Mouse (Mus musculus) WW6 (cell line): ENCODE data around the gene Socs5.

Source experiments
- DNase-seq: peaks from one replicate; pipeline ENCODE4 v3.0.0-alpha.2; 2013; ENCODE audit warnings: low read depth, low spot score

Gene Socs5

GRCm38 (mm10) chr17:87167407-87167806 is 59.9 kb downstream of the Socs5 start:
- DNase-seq, result no peak

- DNase-seq, result no peak
Observed at GRCm38 (mm10) chr17:87169076-87169475, 61.6 kb downstream of the Socs5 start.

DNA sequence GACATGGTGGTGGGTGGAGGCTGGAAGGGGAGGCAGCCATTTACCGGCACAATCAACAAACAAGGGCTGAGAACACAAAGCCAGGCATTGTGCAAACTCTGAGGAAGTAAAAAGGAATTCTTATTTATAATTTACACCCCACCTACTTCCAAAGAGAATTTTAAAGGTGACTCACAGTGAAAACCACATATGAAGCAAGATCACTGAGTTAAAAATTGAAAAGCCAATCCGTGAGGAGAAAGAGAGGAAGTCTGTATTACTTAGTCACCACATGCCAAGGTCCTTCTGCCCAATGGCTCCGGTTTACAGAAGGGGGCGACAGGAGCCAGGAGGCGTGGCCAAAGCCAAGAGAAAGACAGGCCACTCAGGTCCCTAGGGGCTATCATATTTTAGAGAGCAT is 62.9 kb downstream of the Socs5 start:
- no peak for DNase-seq

DNA sequence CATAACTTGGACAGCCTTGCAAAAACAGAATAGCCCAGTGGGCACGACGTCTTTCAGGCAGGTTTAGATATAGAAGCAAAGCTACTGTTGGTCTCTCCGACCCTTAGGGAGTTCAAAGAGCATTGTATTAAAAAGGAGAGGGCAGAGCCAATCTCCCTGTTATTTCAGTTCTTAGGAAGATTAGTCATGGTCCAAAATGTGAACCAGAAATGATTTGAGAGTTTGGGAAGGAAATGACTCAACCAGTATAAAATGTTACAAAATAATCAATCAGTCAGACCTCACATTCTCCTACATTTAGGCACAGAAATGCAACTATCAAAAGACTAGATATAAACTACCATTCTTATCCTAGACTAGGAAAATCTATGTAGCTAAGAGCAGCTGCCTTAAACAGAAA is 64.6 kb downstream of the Socs5 start:
- DNase-seq, result no peak

- DNase-seq, result no peak
Observed at GRCm38 (mm10) chr17:87173966-87174365, 66.5 kb downstream of the Socs5 start.

GRCm38 (mm10) chr17:87174651-87175331 is 67.3 kb downstream of the Socs5 start:
- no peak for DNase-seq

GRCm38 (mm10) chr17:87176066-87177012 is 68.9 kb downstream of the Socs5 start:
- no peak for DNase-seq

GRCm38 (mm10) chr17:87178596-87179590 is 71.4 kb downstream of the Socs5 start:
- no peak for DNase-seq

DNA sequence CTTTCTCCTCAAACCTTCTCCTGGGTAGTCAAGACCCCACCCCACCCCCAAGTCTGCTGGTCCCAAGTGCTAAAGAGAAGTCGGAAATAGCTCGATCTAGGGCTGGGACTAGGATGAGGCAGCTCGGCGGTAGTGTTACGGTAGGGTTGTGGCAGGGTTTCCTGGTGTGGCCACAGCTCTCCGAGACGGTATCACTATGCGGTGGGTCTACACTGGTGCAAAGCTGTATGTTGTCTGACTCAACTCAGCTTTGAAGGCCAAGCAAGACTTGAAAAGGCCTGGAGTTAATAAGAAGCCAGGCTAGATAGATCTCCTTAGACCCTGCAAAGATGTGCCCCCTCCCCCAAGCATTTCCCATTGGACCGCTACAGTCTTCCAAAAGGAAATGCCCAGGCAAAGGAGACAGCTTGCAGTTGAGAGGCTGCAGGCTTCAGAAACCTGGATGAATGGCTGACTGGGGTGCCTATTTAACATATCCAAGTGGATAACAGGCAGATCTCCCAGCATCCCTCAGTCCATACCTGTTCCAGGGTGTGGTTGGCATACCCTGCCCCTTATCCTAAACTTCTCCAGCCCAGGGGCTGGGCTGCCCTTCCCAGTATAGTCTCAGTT is 72.6 kb downstream of the Socs5 start:
- DNase-seq, result no peak

DNA sequence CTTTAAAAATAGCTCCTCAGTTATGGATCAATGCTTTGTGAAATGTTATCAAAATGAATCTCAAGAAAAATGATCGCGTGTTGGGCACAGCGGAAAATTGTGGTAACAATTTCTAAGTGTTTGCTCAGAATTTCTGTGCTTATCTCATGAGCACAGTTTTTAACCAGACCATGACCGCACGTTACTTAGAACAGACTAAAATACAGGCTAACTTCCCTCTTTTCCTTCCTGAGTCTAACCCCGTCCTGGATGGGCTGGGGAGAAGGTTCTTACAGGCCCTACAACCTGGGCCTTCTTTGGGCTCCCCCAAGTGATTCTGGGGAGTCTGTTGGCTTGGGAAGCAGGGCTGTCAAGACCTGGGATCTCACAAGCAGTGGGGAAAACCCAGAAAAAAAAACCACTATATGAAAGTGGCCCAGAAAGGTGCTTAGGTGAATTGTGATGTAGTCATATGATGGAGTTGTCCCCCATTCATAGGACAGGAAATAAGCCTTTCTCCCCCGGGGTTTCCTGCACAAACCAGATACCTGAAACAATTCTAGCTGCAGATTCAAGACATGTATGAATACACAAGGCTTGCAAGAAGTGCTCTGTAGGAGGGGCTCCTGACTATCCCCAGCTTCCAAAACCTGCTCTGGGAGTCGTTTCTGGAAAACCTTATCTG is 74.3 kb downstream of the Socs5 start:
- no peak for DNase-seq

GRCm38 (mm10) chr17:87185461-87186066 is 78.1 kb downstream of the Socs5 start:
- DNase-seq, result no peak

DNA sequence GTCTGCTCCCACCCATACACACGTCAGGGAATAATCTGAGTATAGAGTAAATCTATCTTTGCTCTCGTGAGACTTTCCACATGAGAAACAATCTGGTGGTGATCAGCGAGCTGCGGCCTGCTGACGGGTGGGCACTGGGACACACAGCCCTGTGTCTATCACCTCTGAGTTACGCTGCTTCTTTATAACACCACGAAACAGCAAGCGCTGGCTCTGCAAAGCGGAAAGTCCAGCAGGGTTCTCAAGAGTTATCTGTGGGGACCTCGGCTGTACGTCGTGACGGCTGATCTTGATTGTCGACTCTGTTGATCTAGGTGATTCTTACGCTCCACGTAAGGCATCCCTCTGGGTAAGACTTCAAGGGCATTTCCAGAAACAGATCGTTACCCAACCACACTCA is 79.5 kb downstream of the Socs5 start:
- DNase-seq, result no peak
